Mouse (Mus musculus) forebrain, embryonic 10.5 days (tissue): ENCODE results near the gene Zc3hav1l. TPM values are rescaled to one million over a fixed set of nuclear protein-coding genes. Genes with fewer than 3 reads are reported as not detected.

ENCODE experiments used
- DNase-seq: peaks from one replicate; pipeline ENCODE4 v3.0.0-alpha.2; 2017; ENCODE audit warnings: low spot score; ENCODE audit errors: extremely low spot score
- H3K27ac ChIP-seq: fragments of 300-500 bp; sonication (generic); 2 replicates; pipeline ENCODE4 v1.5.1; 2016; ENCODE audit warnings: mild to moderate bottlenecking
- H3K27me3 ChIP-seq: fragments of 300-500 bp; sonication (generic); 2 replicates; pipeline ENCODE4 v1.6.1; 2016; ENCODE audit warnings: mild to moderate bottlenecking; ENCODE audit not compliant: poor library complexity, severe bottlenecking
- H3K36me3 ChIP-seq: fragments of 300-500 bp; sonication (generic); replicated peaks from 2 replicates; pipeline ENCODE4 v1.6.1; 2016; ENCODE audit warnings: mild to moderate bottlenecking, moderate library complexity
- H3K4me1 ChIP-seq: fragments of 300-500 bp; sonication (generic); 2 replicates; pipeline ENCODE4 v1.6.1; 2016
- H3K4me3 ChIP-seq: fragments of 300-500 bp; sonication (generic); 2 replicates; pipeline ENCODE4 v1.5.1; 2016; ENCODE audit warnings: mild to moderate bottlenecking, moderate library complexity
- H3K9me3 ChIP-seq: fragments of 300-500 bp; sonication (generic); 2 replicates; pipeline ENCODE4 v1.6.1; 2016; ENCODE audit warnings: mild to moderate bottlenecking, moderate library complexity
- WGBS: fragments of 180-500 bp; shearing (Covaris S2); methylation state at CpG from one replicate; pipeline ENCODE4 v1.1.7; 2016; 5-methylcytosine and 5-hydroxymethylcytosine counted together
- polyA plus RNA-seq: library from polyadenylated mRNA; unstranded; fragments of >200 nt; fragmentation: Nextera tagmentation; extraction: Ambion mirVana; gene quantifications from 2 replicates; pipeline ENCODE4 v1.2.1, GENCODE M21; 2016

Gene Zc3hav1l
- polyA plus RNA-seq, 1 experiment from 2014 or later: 14.0 TPM

DNA sequence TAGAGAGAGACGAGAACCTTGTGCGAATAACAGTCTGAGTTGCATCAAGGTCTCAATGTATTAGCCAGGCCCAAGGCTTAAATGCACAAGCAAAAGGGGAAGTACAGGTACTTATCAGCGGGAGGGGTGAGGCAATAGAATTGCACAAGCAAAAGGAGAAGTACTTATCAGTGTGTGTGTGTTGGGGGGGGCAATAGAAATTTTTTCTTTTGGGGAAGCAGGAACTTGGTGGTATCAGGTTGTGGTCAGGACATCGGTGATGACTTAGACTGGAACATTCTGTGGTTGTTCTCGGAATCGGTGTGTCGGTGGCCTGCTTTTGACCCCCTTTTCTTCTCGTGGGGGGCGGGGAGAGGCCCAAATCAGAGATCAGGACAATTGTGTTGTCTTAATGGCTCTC is 21.6 kb upstream of the Zc3hav1l start:
- no peaks in the 10 kb centered on the region for H3K9me3 ChIP-seq
- no peak overlapping the region for H3K27ac ChIP-seq
- no peak overlapping the region for H3K4me3 ChIP-seq
- no peaks in the 10 kb centered on the region for H3K36me3 ChIP-seq
- no peak for DNase-seq
- no peaks in the 10 kb centered on the region for H3K4me1 ChIP-seq
- WGBS: 95% methylated on average over 9 of the region's 9 CpGs
- H3K27me3 ChIP-seq: no peaks in the 10 kb centered on the region

DNA sequence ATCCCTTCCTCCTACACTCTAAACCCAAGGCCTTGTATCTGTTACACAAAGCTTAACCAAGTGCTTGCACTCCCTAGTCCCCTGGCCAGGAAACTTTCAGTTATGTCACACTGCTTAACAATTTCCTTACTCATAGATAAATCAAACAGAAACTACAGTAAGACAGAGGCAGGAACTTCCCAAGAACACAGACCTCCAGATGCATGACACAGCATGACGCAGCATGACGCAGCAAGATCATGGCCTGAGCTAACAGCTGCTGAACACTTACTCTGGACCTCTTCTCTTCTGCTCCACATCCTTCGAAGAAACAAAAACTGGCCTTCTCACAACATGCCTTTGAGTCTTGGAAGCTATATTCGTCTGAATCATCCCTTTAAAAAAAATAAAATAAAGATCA is 17.0 kb upstream of the Zc3hav1l start:
- no peaks in the 10 kb centered on the region for H3K36me3 ChIP-seq
- WGBS: 92% methylated on average over 4 of the region's 4 CpGs
- H3K4me3 ChIP-seq: no peak overlapping the region
- no peaks in the 10 kb centered on the region for H3K9me3 ChIP-seq
- DNase-seq: no peak
- no peak overlapping the region for H3K27ac ChIP-seq
- H3K27me3 ChIP-seq: no peaks in the 10 kb centered on the region
- H3K4me1 ChIP-seq: no peaks in the 10 kb centered on the region

DNA sequence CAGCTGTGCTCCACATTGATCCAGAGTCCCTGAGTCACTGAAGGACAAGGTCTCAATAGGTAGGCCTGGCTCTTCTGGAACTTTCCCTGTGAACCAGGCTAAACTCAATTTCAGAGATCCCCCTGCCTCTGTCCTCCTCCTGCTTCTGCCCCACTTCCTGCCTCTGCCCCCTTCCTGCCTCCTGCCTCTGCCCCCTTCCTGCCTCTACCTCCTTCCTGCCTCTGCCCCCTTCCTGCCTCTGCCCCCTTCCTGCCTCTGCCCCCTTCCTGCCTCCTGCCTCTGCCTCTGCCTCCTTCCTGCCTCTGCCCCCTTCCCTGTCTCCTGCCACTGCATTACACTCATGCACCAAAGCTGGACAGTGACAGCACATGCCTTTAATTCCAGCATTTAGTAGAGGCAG is 10.7 kb upstream of the Zc3hav1l start:
- H3K4me3 ChIP-seq: no peak overlapping the region
- H3K4me1 ChIP-seq: no peaks in the 10 kb centered on the region
- no peak for DNase-seq
- no peaks in the 10 kb centered on the region for H3K27me3 ChIP-seq
- H3K9me3 ChIP-seq: peaks cover 3% of the 10 kb centered on the region
- no peaks in the 10 kb centered on the region for H3K36me3 ChIP-seq
- H3K27ac ChIP-seq: no peak overlapping the region

DNA sequence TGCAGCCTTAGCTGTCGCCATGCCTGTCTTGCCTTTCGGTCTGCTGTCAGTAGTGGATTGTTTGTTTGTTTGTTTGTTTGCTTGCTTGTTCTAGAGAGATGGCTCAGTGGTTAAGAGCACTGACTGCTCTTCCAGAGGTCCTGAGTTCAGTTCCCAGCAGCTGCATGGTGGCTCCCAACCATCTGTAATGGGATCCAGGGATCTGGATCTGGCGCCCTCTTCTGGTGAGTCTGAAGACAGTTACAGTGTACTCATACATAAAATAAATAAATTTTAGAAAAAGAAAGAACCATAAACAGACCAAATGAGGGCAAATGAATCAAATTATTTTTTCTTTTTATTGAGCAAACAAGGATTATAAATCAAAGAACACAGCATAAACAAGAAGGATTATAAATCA is 5.9 kb upstream of the Zc3hav1l start:
- Histone ChIP-seq H3K36me3 (peaks cover 4% of the 10 kb centered on the region; the same call in 1 of the 2 replicates), H3K27ac (no peak overlapping the region), H3K9me3 (peaks cover 11% of the 10 kb centered on the region), H3K4me3 (no peak overlapping the region), H3K27me3 (peaks cover 10% of the 10 kb centered on the region), H3K4me1 (peaks cover under 1% of the 10 kb centered on the region)
- 74% methylated on average over 3 of the region's 3 CpGs for WGBS
- no peak for DNase-seq

DNA sequence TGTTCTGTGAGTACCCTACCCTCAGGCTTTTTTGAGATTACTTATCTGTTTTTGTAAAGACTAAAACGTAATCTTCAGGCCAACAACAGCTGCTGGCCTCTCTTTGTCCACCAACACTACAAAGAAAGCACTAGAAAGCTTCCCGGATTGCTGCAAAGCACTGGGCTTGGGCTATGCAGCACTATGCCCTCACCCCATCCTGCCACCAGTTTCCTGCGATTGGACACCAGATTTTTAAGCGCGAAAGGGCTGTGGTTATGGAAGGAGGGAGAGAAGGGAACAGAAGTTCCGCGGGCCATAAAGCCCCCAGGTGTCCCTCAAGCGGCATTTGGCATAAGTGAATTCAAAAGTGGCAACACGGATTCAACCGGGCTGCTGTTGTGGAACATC is 818 bp downstream of the Zc3hav1l start:
- Histone ChIP-seq H3K27ac (peak overlapping the region; percentile 98), H3K4me1 (peaks cover 28% of the 10 kb centered on the region), H3K4me3 (peak overlapping the region; percentile 77), H3K9me3 (peaks cover 3% of the 10 kb centered on the region; the same call in 1 of the 2 replicates), H3K27me3 (peaks cover 46% of the 10 kb centered on the region), H3K36me3 (peaks cover 40% of the 10 kb centered on the region)
- DNase-seq: peak; percentile 64
- 0% methylated on average over 10 of the region's 10 CpGs for WGBS

DNA sequence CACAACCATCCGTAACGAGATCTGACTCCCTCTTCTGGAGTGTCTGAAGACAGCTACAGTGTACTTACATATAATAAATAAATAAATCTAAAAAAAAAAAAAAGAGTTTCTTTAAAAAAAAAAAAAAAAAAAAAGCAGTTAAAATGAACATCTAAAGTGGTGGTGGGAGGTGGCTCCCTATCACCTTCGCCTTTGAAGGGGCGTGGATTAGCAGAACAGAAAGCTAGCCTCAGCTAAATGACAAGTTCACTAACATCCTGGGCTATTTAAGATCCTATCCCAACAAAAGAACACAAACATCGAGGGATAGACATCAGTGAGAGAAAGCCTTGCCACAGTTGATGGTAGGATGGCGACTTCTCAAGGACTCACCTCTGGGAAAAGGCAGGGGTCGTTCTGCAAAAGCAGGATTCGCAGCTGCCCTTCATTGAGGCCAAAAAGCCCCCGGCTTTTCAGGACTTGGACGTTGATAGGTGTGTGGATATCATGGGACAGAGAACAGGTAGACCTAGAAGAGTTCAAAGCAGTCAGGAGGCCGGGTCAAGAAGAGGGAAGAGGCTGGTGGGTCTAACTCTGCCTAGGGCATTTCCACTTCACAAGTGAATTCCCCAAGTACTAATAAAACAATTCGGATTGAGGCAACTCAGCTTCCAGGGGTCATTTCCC is 1.3 kb downstream of the Zc3hav1l start:
- peaks cover 49% of the 10 kb centered on the region for H3K27me3 ChIP-seq
- H3K36me3 ChIP-seq: peaks cover 44% of the 10 kb centered on the region
- H3K9me3 ChIP-seq: 0 out of 2 replicates have a peak, but pooled peaks cover 3% of the 10 kb centered on the region
- H3K27ac ChIP-seq: peak overlapping the region; percentile 98
- WGBS: 45% methylated on average over 12 of the region's 12 CpGs
- H3K4me3 ChIP-seq: peak overlapping the region; percentile 77
- DNase-seq: peak; percentile 49
- H3K4me1 ChIP-seq: peaks cover 33% of the 10 kb centered on the region

DNA sequence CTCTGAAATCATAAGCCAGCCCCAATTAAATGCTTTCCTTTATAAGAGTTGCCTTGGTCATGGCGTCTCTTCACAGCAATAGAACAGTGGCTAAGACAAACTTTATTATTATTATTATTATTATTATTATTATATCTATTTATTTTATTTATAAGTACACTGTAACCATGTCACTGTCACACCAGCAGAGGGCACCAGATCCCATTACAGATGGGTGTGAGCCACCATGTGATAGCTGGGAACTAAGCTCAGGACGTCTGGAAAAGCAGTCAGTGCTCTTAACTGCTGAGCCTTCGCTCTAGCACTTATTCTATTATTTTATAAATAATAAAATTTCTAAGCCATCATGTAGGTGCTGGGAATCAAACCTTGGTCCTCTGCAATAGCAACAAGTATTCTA is 5.4 kb downstream of the Zc3hav1l start:
- no peak for DNase-seq
- Histone ChIP-seq H3K36me3 (peaks cover 84% of the 10 kb centered on the region), H3K27me3 (peaks cover 75% of the 10 kb centered on the region), H3K4me3 (no peak overlapping the region), H3K9me3 (0 out of 2 replicates have a peak, but pooled peaks cover 3% of the 10 kb centered on the region), H3K27ac (no peak overlapping the region), H3K4me1 (peaks cover 23% of the 10 kb centered on the region)
- 42% methylated on average over 3 of the region's 3 CpGs for WGBS

DNA sequence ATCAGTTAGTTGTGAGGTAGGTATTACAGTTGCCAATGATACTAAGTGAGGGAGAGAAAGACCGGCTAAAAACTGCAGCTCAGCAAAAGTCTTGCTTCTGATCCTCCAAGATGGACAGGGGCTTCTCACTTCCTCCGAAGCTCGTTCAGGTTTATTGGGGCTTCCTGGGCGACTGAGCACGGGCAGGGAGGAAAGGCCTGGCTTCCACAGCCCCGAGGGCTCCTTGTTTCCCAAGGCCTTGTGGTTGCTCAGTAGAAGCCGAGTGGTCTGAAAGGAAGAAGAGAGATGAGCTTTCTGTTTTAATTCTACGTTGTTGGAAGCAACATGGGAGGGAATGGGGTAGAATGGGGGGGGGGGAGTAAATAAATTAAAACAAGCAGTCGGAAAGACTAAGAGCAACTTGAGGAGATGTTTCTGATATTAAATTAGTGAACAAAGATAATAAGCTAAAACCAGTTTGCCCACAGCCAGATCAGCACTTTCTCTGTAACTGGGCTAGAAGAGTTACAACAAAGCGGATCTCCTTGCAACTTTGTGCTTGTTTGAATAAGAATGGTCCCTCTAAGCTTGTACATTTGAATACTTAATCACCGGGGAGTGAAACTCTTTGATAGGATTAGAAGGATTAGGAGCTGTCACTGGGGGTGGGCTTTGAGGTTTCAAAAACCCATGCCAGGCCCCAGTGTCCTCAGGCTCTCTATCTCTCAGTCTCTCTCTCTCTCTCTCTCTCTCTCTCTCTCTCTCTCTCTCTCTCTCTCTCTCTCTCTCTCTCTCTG is 6.0 kb downstream of the Zc3hav1l start:
- H3K27ac ChIP-seq: peak overlapping the region; percentile 60; the same call in 1 of the 2 replicates
- 19% methylated on average over 11 of the region's 11 CpGs for WGBS
- H3K4me3 ChIP-seq: no peak overlapping the region
- DNase-seq: peak; percentile 25
- H3K4me1 ChIP-seq: peaks cover 17% of the 10 kb centered on the region
- 0 out of 2 replicates have a peak, but pooled peaks cover 3% of the 10 kb centered on the region for H3K9me3 ChIP-seq
- peaks cover 88% of the 10 kb centered on the region for H3K36me3 ChIP-seq
- H3K27me3 ChIP-seq: peaks cover 75% of the 10 kb centered on the region

DNA sequence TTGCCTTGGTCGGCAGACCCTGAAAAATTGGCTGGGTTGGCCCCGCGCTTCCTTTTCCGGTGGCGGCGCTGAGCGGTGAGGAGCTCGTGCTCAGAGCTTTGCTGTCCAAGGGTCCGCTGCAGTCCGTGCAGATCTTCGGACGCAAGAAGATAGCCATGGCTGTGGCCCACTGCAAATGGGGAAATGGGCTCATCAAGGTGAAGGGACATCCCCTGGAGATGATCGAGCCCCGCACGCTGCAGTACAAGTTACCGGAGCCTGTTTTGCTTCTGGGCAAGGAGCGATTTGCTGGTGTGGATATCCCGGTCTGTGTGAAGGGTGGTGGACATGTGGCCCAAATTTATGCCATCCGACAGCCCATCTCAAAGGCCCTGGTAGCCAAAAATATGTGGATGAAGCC is 14.6 kb downstream of the Zc3hav1l start:
- Histone ChIP-seq H3K4me1 (no peaks in the 10 kb centered on the region), H3K9me3 (peaks cover 14% of the 10 kb centered on the region), H3K27me3 (peaks cover 5% of the 10 kb centered on the region; the same call in 1 of the 2 replicates), H3K4me3 (no peak overlapping the region), H3K36me3 (peaks cover 57% of the 10 kb centered on the region), H3K27ac (no peak overlapping the region)
- DNase-seq: no peak
- 98% methylated on average over 19 of the region's 19 CpGs for WGBS

DNA sequence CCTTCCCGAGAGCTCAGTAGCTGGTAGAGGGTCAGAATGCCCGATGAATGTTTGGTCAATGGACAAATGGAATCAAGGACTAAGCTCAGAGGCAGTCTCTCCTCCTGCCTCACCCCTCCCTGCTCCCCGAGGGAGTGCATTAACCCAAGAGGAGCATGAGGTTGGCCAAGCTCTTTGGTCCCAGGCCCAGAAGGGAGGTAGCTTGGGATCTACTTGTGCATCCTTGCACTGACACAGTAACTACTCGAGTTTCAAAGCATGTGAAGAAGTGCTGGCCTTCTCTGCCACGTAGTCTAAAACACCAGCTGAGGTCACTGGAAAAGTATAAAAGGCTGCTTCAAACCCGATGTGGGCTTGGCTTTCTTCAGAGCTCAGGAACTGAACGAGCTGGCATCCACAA is 34.6 kb downstream of the Zc3hav1l start:
- H3K36me3 ChIP-seq: no peaks in the 10 kb centered on the region
- no peak overlapping the region for H3K4me3 ChIP-seq
- no peak overlapping the region for H3K27ac ChIP-seq
- no peak for DNase-seq
- 86% methylated on average over 7 of the region's 7 CpGs for WGBS
- no peaks in the 10 kb centered on the region for H3K27me3 ChIP-seq
- H3K9me3 ChIP-seq: no peaks in the 10 kb centered on the region
- no peaks in the 10 kb centered on the region for H3K4me1 ChIP-seq

DNA sequence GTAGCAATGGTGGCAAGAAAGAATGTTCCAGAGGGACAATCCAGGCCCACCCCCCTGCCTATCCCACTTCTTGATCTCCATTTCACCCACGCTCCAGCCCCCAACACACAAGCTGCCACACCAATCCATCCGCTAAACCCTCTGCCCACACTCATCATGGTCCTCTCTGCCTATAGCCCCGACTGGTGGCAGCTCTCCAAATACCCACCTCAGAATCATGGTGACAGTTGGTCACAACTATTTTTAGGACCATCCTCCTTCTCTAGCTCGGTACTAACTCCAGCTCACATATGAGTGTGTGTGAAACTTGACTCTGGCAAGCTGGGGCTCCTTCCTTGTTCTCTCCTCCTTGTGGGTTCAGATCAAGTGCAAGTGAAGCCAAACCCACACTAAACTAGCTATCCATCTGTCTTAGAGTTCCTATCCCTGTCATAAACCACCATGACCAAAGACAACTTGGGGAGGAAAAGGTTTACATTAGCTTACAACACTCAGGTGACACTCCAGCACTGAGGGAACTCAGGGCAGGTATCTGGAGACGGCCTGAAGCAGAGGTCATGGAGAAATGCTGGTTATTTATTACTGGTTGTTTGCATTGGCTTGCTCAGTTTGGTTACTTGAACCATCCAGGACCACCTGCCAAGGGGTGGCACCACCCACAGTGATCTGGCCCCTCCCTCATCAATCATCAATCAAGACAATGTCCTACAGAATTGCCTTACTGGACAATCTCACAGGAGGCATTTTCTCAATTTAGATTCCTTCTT is 35.5 kb downstream of the Zc3hav1l start:
- DNase-seq: no peak
- no peaks in the 10 kb centered on the region for H3K36me3 ChIP-seq
- 84% methylated on average over 5 of the region's 5 CpGs for WGBS

DNA sequence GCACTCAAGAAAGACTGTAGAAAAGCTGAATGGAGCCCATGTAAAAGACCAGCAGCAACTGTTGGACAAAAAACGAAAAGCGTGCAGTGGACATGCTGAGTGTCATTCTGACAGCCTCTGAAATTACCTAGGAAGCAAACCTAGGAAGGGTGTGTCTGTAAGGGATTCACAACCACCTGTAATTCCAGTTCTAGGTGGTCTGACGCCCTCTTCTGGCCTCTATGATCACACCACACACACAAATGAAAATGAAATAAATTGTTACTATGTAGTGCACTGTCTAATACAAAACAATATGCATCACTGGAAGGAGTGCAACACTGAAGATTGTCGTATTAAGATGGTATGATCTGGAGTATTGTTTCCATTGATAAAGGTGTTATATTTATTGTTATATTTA is 37.2 kb downstream of the Zc3hav1l start:
- Histone ChIP-seq H3K27me3 (no peaks in the 10 kb centered on the region), H3K4me1 (no peaks in the 10 kb centered on the region), H3K27ac (no peak overlapping the region), H3K36me3 (no peaks in the 10 kb centered on the region), H3K4me3 (no peak overlapping the region), H3K9me3 (no peaks in the 10 kb centered on the region)
- no peak for DNase-seq
- 70% methylated on average over 4 of the region's 4 CpGs for WGBS

More for the DNA sequence above, 35.5 kb downstream of the Zc3hav1l start:
- H3K9me3 ChIP-seq: no peaks in the 10 kb centered on the region
- no peaks in the 10 kb centered on the region for H3K27me3 ChIP-seq
- no peaks in the 10 kb centered on the region for H3K4me1 ChIP-seq
- no peak overlapping the region for H3K27ac ChIP-seq
- no peak overlapping the region for H3K4me3 ChIP-seq
